Mouse (Mus musculus) left cerebral cortex, postnatal 10 days (tissue): ENCODE results near the gene Anxa3. TPM values are rescaled to one million over a fixed set of nuclear protein-coding genes. Genes with fewer than 3 reads are reported as not detected.

Source experiments
- DNase-seq, 2 experiments: peaks; one replicate each; pipeline ENCODE4 v3.0.0; 2021 to 2022; ENCODE audit warnings: low spot score in 2 of 2, mixed read lengths in 1 of 2; ENCODE audit errors: extremely low spot score in 1 of 2
- intact Hi-C: fragments of 180-260 bp; cut with DNase I; formaldehyde crosslinking; loops from one replicate; pipeline ENCODE4 v1.15.1; 2025
- total RNA-seq, 2 experiments: library from RNA; stranded (reverse); gene quantifications; 2 replicates each; pipeline ENCODE4 v1.2.3; 2021

Anxa3 gene
- total RNA-seq, 2 experiments from 2014 or later, result 19.7 to 22.1 TPM

DNA sequence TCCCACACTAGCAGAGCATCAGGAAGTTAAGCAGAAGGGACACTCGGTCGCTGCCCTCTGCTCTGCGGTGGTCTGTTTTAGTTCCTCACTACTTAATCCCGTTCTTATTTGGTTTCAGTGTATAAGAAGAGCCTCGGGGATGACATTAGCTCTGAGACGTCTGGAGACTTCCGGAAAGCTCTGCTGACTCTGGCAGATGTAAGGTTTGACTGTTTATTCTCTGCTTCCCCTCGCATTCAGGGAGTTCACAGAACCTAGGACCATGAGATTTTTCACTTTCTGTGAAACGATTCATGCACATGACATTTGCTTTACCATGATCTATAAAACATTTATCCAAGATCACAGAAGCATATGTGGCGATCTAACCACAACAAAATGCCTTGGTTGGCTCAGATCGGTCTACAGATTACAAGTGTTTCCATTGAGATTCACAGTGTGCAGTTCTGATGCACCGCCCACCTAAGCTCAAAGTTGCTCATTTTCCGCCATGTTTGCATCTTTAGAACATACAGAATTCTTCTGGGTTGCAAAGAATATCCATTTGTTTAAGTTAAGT is 31.7 kb downstream of the Anxa3 start:
- intact Hi-C loops, result no loop called here

DNA sequence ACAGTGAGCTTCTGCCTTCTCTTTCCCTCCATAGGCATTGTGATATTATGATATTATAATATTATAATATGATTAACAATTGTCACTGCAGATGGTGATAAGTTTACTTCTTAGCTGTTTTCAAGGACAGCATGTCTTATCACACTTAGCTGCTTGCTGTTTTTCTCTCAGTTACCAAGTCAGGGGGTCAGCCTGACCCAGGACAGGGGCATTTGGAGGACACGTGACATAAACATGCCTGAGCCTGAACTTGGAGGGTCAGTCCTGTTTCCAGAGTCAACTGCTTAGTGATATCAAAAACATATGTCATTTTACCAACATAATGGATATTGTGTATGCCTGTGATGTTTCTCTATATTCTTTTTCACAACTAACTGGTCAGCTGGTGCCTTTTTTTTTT is 34.0 kb downstream of the Anxa3 start:
- no peak for DNase-seq
- intact Hi-C loops, result no loop called here

More for the DNA sequence above, 31.7 kb downstream of the Anxa3 start:
- no peak for DNase-seq

DNA sequence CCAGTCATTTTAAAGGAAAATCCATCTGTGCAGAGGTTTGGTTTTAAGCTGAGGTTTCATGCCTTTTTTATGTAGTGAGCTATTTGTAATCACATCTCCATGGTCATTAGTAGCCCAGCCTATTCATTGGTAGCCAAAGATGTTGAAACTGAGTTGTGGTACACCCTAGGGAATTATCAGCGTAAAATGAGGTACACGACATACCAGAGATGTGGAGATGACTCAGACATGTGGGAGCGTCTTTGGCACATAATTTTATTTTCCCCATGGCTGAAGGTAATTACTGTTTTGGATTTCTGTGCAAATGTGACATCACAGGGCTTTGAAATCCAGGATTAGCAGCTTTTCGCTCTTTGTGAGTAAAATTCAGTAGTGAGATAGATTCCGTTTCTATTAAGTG is 41.2 kb downstream of the Anxa3 start:
- DNase-seq, result no peak
- intact Hi-C loops, result no loop called here

DNA sequence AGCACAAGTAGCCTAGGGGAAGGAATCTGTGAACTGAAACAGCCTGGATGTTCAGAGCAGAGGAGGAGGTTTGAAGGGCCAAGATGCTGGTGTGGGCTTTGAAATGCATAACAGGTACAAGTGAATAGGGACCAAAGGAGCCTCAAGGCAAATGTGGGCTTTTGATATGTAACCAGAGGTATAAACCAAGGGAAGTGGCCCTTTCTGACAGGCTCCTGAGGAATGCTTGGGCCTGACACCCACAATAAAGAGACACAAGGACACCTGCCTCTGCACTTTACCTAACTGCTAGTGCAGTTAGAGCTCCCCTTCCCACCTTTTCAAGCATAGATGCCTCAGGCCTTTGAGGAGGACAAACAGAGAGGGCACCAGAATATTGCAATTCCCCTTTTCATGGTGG is 54.8 kb downstream of the Anxa3 start:
- intact Hi-C loops, result no loop called here
- no peak for DNase-seq

DNA sequence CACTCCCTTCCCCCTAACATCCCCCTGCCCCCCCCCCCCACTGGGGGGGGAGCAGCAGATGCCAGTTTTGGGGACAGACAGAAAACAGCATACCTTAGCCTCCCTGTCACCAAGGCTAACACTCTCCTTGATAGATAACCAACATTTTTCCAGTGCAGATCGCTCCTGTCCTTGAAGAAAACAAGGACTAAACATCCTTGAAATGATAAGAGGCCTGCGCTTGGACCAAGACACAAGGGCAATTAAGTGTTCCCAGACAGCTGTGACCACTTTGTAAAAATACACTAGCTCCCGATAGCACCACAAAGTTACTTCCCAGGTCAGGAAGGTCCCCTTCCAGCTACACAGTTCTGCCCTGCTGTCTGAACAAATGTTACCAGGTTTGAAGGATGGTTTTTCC is 55.2 kb downstream of the Anxa3 start:
- DNase-seq, result no peak
- intact Hi-C loops, result no loop called here

DNA sequence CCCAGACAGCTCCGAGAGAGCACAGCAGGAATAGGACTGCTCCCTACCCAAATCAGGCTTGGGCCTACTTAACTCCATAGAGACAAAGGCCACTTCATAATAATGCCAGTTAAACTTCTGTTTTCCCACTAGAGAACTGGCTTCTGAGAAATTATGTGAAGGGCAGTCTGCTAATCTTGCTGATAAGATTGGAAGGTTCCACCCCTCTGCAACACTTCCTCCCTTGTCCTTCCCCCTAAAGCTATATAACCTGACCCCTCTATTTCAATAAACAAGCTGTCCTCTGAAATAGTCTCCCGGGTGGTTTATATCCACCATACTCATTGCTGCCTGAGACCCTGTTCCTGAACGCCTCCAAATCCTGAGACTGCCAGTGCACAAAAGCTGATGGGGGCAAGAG is 56.1 kb downstream of the Anxa3 start:
- no peak for DNase-seq
- intact Hi-C loops, result no loop called here

DNA sequence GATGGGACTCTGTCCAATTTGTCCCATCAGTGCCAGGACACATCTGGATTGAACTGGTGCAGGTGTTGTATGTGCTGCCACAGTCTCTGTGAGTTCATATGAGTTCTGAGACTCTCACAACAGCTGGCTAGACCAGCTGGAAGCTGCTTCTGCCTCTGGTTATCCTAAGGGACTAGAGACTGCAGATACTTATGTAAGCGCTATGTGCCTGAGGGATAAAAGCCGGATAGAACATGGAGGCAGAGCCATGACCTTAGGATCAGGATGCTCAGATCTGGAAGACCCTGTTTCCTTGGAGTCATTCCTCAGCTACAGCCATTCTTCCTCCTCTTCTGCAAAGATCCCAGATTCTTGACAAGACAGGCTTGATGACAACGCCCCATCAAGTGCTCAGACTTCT is 60.3 kb downstream of the Anxa3 start:
- intact Hi-C loops, result loop anchor here (5.0 kb wide), 1 partner anchor 204 kb away; no protein-coding TSS in a partner anchor
- DNase-seq, result no peak

DNA sequence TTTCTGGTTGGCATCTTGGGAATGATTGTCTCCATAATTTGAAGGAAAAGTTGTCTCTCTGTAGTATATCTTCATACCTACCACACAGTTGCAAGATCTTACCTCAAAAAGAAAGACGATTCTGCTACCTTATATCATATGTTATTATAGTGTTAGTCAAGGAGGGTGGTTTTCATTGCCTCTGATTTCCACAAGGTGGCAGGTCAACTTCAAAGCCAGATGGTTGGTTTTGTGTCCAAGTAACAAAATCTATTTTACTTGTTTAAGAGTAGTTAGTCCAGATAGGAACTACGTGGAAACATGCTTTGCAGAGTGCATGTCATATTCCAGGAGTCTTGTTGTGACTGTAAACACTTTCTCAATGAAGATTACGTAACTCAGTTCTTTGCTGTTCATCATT is 61.2 kb downstream of the Anxa3 start:
- intact Hi-C loops, result loop anchor here (5.0 kb wide), 1 partner anchor 203 kb away; no protein-coding TSS in a partner anchor
- DNase-seq, result no peak

DNA sequence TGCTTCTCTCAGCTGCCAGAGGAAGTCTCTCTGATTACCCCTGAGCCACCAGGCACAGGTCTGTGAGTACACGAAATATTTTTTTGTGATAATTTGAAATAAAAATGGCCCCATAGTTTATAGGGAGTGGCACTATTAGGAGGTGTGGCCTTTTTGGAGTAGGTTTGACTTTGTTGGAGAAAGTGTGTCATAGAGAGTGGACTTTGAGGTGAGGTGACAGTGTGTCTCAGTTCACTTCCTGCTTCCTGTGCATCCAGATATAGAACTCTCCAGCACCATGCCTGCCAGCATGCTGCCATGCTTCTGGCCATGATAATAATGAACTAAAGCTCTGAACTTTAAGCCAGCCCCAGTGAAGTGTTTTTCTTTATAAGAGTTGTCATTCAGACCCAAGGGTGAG is 66.8 kb downstream of the Anxa3 start:
- intact Hi-C loops, result no loop called here

DNA sequence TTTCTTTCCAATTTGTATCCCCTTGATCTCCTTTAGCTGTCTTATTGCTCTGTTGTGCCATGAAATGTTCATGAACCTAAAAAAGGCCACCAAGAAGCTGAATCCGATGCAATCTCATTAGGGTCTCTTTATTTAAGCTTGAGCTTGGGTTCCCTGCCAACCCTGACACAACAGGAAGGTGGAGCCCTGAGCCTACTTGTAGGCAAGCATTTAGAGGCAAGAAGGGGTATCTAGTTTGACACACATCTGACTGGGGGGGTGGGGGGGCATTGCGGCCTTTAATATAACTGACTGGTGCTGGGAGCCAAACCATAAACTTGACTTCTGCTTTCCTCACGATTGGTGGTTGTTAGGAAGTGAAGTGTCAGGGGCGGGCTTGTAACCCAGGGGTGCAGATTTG is 74.0 kb downstream of the Anxa3 start:
- DNase-seq, result no peak
- intact Hi-C loops, result no loop called here

More for the DNA sequence above, 66.8 kb downstream of the Anxa3 start:
- no peak for DNase-seq

DNA sequence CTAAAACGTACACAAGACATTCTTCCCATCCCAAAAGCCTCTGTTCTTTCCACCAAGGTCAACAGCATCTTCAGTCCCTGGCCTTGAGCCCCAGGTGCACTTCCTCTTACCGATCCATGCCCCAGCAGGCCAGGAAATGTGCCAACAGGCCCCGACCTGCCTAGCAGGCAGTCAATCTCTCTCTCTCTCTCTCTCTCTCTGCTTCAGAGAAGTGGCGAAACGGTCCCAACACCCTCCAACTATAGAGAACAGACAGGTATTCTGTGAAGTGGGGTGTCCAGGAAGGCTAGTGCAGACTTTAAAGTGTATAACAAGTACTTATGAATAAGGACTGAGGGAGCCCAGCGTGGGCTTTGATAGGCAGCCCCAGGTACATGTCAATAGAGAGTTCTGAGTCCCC is 75.8 kb downstream of the Anxa3 start:
- peak in 1 of 2 experiments; percentile 31 for DNase-seq
- intact Hi-C loops, result no loop called here

DNA sequence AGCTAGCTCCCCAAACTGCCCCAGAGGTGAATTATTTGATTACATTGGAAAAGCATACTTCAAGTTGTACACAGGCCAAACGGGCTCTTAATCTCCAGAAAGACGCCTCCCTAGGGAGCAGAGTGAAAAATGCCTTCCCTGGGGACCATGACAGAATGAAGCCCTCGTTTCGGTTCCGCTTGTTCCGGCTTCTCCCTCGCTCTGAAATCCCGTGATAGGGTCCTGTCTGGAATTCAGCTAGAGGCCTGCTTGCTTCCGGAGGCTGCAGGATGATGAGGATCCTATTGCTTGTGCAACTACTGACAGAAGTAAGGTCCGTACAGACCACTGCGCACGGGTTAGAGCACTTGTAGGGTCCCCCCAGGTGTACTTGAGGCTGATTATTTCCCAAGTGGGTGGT is 77.9 kb downstream of the Anxa3 start:
- intact Hi-C loops, result no loop called here
- no peak for DNase-seq

DNA sequence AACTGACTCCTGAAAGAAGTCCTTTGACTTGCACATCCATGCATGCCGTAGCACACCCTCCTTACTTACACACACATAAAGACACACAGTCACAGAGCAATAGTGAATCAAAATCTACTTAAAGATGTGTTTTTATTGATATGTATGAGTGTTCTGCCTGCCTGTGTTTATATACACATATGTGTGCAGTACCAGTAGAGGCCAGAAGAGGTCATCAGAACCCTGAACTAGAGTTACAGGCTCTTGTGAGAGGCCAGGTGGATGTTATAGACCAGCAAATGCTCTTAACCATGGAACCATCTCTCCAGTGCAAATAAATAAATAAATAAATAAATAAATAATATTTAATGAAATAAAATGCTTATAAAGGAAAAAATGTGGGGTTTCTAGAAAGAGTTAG is 85.0 kb downstream of the Anxa3 start:
- intact Hi-C loops, result no loop called here

DNA sequence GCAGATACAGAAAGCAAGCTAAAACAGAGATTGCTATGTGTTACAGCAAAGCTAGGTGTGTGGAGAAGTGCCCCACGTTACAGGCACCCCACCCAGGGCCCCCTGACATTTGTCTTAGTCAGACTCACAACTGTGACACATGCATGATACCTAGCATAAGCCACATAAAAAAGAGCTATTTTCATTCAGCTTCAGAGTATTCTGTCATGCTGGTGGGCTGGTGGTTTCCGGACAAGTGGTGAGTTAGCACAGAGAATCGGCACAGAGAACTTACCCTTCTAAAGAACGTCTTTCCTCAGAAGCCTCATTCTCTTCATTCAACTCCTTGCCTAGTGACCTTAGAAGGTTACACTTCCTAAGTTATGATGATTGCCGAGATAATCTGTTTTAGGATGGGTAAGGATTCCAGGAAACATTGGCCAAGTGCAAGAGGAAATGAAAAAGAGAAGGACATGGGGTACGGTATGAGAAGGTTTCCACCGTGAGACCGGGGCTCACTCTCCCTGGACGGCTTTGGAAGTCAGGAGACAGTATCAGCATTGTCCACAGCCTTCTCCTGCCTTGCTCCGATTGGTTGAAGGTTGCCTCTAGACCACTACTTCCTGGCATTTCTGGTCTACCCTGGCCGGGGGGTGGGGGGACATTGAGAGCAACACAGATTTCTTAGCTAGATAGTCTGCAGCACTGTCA is 85.9 kb downstream of the Anxa3 start:
- intact Hi-C loops, result no loop called here
- DNase-seq, result no peak

More for the DNA sequence above, 85.0 kb downstream of the Anxa3 start:
- peak in 1 of 2 experiments; percentile 27 for DNase-seq

DNA sequence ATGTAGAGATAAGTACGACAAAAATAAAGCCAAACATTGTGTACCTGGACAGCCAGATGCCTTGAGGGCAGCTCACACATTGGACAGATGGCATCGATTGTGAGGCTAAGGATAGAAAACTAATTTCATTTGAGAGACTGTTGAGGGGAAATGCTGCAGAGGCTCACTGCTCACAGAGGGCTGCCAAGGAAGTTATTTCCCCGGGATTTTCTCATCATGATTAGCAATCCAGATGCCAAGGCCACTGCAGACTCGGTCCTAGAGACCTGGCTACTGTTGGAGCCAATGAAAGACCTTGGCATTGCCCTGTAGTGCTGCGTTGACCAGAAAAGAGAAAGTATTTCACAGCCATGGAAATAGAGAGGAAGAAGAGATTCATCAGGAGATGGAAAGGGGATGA is 87.1 kb downstream of the Anxa3 start:
- intact Hi-C loops, result no loop called here
- no peak for DNase-seq

DNA sequence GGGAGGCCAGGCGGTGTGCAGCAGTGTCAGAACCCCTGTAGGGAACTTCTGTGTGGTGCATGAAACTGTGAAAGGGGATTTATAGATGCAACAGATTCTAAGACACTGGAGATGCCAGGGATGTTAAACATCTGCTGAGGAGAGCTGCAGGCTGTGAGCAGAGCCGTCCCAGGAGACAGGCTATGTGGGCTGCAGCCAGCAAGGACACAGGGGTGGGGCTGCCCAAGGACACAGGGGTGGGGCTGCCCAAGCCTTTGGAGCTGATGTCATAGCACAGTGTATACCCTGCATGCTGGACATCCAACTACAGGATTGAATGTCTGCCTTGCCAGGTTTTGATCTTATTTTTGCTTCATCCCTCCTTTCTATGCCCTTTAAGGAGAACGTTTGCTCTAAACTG is 88.0 kb downstream of the Anxa3 start:
- DNase-seq, result peak in 1 of 2 experiments; percentile 20
- intact Hi-C loops, result no loop called here

DNA sequence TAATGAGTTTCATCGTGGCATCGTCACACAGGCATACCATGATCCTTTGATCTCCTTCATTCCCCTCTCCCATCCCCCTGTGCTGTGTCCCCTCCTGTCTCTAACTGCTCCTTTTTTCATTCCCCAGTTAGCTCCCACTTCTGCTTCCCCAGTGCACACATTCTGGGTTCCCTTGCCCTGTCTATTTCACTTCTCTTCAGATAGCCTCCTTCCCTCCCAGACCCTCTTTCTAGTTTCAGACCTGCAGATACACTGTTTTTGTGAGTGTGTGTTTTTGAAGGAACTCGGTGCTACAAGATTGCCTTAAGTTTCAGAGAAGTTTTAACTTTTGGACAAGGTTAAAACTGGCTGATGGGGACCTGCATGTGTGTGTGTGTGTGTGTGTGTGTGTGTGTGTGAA is 88.5 kb downstream of the Anxa3 start:
- no peak for DNase-seq
- intact Hi-C loops, result no loop called here

DNA sequence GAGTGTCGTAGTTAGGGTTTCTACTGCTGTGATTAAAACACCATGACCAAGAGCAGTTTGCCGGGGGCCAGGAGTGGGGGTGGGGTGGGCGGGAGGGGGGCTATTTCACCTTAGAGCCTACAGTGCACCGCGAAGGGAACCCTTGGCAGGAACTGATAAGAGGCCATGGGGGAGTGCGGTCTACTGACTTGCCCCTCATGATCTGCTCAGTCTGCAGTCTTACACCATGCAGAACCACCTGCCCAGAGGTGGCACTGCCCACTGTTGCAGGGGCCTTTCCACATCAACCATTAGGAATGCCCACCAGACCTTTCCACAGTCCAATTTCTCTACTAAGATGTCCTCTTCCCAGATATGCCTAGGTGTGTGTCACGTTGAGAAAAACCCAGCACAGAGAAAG is 92.1 kb downstream of the Anxa3 start:
- DNase-seq, result no peak
- intact Hi-C loops, result no loop called here

DNA sequence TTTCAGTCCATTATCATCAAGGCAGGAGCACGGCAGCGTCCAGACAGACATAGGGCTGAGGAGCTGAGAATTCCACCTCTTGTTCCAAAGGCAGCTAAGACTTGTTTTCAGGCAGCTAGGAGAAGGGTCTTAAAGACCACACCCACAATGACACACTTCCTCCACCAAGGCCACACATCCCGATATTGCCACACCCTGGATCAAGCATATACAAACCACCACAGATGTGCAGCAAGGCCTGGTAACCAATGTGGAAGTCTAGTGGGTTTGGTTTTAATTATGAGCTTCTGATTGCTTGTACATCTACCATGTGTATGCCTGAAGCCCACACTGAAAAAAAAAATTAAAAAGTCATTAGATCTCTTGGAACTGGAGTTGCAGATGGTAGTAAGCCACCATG is 95.3 kb downstream of the Anxa3 start:
- DNase-seq, result no peak
- intact Hi-C loops, result no loop called here

DNA sequence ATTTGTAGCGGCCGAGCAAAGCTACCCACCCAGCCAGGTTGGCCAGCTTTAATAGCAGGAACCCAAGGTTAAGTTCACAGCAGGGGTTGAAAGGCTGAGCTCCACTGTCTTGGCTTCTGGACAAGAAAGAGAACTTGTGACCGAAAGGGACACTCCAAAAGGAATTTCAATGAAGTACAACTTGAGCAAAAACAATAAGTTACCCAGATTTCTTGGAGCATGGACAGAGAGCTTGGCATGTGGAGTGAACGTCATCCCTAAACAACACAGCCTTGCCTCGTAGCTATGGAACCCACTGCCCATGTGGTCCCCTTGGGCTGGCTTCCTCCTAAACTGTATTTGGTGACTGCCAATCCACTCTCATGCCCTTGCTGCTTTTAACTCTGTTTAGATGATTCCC is 97.2 kb downstream of the Anxa3 start:
- DNase-seq, result peak; percentile 21 to 58
- intact Hi-C loops, result no loop called here
